Mouse (Mus musculus) cerebellum, adult (tissue): ENCODE measurements around the gene Olfr609.
"Not testable (repeated sequence)": the region's sequence is repeated elsewhere in the genome, so short reads cannot be mapped to it uniquely, and the experiment has no call there.

Experiments
- ATAC-seq: cut with Nextera tagmentation; 2 replicates; pipeline ENCODE4 v1.9.2; 2017; ENCODE audit warnings: mild to moderate bottlenecking, moderate library complexity, mixed read lengths; ENCODE audit not compliant: insufficient number of reproducible peaks, low FRiP score, low TSS enrichment

The Olfr609 gene

DNA sequence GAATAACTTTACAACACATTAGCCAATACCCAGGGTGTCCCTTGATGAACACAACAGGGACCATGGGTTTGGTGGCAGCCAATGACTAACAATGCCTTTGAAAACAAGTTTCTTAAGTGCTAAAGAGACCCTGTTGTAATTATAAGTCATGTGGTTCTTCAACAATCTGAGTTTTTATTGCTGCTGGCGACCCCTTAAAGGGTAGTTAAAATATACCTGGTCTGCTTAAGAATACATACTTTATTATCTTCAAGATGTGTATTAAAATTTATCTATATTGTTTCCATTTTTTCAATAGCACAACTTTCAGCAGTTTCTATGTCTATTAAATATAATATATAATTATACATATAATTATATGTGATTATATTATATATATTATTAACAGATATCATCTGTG, at the start of gene Olfr609:
TSS of gene Olfr609 (minus strand) at position 101 of the 400 bp plus-strand sequence.
- no peak for ATAC-seq

DNA sequence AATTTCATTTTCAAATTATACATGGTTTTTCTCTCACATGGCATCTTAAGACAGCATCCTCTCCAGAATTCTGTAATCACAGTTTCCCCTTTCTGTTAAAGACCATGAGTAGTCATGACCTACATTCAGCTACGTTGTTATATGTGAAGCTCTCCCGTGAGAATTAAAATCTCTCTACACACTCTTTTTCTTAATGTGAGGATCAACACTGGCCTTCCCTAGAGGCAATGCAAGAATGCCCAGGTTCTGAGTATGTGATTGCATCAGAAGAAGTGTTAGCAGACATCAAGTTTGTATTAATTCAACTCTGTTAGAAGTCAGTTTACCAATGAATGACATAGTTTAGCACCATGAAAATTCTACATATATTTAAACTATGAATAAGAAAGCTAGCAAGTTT, 44.8 kb upstream of the Olfr609 start, which contains the start of gene Olfr612:
TSS of gene Olfr612 (minus strand) at position 101 of the 400 bp plus-strand sequence.
- ATAC-seq: not testable (repeated sequence)

DNA sequence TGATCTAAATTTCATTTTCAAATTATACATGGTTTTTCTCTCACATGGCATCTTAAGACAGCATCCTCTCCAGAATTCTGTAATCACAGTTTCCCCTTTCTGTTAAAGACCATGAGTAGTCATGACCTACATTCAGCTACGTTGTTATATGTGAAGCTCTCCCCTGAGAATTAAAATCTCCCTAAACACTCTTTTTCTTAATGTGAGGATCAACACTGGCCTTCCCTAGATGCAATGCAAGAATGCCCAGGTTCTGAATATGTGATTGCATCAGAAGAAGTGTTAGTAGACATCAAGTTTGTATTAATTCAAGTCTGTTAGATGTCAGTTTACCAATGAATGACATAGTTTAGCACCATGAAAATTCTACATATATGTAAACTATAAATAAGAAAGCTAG, 22.9 kb upstream of the Olfr609 start, which contains the start of gene Olfr611:
TSS of gene Olfr611 (minus strand) at position 101 of the 400 bp plus-strand sequence.
- not testable (repeated sequence) for ATAC-seq

DNA sequence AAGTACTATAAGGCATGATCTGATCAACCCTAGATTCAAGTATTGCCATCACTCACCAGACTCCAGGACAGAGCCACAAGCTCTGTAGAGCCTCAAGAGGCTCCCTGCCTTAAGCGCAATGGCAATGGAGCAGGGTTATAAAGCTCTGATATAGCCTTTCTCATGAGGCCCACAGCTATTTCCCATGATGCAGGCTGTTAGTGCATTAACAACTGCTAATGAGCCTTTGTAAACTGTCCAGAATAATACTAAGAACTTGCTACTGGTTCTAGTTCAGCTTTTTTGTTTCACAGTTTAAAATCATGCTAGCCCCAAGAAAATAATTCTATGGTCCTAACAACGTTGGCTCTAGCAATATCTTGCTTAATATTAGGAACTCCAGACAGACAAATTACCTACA, 14.2 kb upstream of the Olfr609 start, which contains the start of gene Olfr610:
TSS of gene Olfr610 (minus strand) at position 101 of the 400 bp plus-strand sequence.
- no peak for ATAC-seq

DNA sequence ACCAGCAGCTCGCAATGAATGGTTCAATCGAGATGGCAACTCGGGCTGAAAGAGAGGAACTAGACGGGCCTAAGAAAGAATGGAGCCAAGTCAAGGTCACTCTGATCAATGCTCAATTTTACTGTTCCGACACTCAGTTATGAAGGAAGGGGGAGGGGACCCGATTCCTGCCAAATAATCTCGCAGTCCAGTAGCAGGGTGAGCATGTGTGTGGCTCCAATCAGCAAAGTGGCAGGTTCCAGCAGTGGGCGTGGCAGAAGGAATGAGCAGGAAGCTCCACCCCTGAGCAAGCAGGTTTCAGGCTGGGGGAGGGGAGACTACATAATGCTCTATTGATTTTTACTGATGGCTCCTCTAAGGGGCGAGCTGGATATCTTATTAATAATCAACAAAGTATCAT, 20.8 kb downstream of the Olfr609 start:
- ATAC-seq: not testable (repeated sequence)

DNA sequence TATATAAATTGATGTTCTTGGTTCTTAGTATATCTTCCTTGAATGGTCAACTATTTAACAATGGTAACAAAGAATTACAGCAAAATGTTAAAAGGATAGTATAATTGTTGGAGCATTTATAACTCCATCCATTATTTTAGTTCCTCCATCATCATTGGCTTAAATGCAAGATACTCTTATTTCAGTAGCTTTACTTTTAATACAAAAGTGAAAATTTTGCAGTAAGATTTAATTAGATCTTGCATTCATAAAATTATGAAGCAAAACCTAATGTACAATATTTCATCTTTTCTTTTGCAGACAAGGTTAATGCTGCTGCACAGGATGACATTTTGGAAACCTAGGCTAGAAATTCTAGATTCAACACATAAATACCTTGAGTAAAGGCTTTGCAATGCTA, 28.3 kb downstream of the Olfr609 start, which contains the start of gene Olfr608:
TSS of gene Olfr608 (plus strand) at position 301 of the 400 bp plus-strand sequence.
- no peak for ATAC-seq

DNA sequence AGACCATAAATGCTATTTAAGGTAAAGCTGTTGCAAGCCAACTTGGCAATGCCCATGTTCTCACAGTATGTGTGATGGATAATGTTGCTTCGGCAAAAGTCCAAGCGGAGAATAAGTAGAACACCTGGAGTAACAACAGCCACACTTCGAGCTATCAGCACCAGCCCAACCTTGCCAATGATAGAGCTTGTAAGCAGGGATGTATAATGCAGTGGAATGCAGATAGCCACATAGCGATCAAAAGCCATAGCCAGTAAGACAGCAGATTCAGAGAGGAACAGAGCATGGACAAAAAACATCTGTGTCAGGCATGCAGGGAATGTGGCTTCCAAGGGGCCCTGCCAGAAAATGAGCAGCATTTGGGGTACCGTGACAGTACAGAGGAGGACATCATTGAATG, 37.3 kb downstream of the Olfr609 start:
- no peak for ATAC-seq

DNA sequence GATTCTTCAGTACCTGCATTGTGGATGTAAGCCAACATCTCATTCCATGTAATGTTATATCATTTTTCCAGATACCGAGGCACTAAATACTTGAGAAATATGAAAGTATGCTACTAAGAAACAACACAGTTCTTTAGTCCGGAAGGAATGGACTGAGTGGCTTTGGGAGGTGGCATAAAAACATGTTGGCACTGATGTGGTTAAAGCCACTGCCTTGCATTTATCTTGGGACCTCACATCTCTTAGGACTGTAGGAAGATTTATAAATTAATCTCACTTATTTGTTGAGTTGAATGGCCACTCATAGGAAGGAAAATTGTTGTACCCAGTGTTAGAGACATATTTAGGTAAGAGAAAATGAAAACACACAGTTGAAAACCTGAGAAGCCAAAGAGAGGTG, 49.1 kb downstream of the Olfr609 start, which contains the start of gene Olfr606:
TSS of gene Olfr606 (plus strand) at position 301 of the 400 bp plus-strand sequence.
- ATAC-seq: no peak

DNA sequence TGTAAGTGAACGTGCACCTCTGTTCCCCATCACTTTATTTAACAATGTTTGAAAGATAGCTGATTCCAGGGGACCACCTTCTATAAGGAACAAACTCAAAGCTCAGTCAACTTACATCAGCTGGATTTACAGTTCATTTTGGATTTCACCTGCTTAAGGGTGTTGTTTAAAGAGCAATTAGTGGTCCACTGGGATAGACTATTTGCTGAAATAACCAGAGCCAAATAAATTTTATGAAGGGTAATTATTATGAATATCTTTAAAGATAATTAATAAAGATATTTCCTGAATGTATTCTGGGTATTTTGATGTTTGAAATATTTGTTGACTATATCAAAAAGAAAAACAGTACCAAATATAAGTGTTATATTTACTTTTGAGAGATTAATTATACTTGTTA, 52.5 kb downstream of the Olfr609 start, which contains the start of gene Olfr605:
TSS of gene Olfr605 (minus strand) at position 101 of the 400 bp plus-strand sequence.
- ATAC-seq: no peak
